ENCODE assay signal across 8 mouse cellular contexts in genomic region chr6:49073304-49074116, GRCm38 (mm10). TPM values are rescaled to one million over a fixed set of nuclear protein-coding genes. Genes with fewer than 3 reads are reported as not detected.
DNase-seq lines count a peak whose midpoint lies in the region; ATAC-seq lines count a peak whose summit lies in the region.

Malsu1 (plus strand) TSS chr6:49073795.

- ATAC-seq in heart, embryonic 13.5 days (ENCODE audit: extremely low read depth, insufficient number of reproducible peaks, low FRiP score, low TSS enrichment) = peak; percentile 91
- peak; percentile 94 for ATAC-seq in liver, embryonic 12.5 days
- ATAC-seq in stomach, embryonic 15.5 days (ENCODE audit: insufficient read depth, low FRiP score, low read depth) = peak; percentile 95

- H3K4me3 ChIP-seq in brown adipose tissue, adult 24 weeks (ENCODE audit: insufficient read depth, low read depth, low read length) = peak within 1 kb of the TSS; percentile 99
- H3K4me3 ChIP-seq in heart, embryonic 13.5 days = peak within 1 kb of the TSS; percentile 99
- peak within 1 kb of the TSS; percentile 94 for H3K4me3 ChIP-seq in liver, embryonic 12.5 days
- H3K4me3 ChIP-seq in stomach, embryonic 15.5 days (replicated peaks) = peak within 1 kb of the TSS; percentile 99

- H3K27me3 ChIP-seq in heart, embryonic 13.5 days (replicated peaks) = no peaks in the 10 kb centered on the region
- H3K27me3 ChIP-seq in liver, embryonic 12.5 days (replicated peaks) = no peaks in the 10 kb centered on the region
- H3K27me3 ChIP-seq in stomach, embryonic 15.5 days (replicated peaks) = no peaks in the 10 kb centered on the region

- under 1% methylated on average over 49 of the region's 49 CpGs for WGBS in heart, embryonic 13.5 days
- under 1% methylated on average over 49 of the region's 49 CpGs for WGBS in liver, embryonic 12.5 days (ENCODE audit: insufficient replicate concordance)
- WGBS in stomach, embryonic 15.5 days = under 1% methylated on average over 49 of the region's 49 CpGs

- DNase-seq in CD4-positive, CD25-positive, alpha-beta regulatory T cell, adult 2 months (ENCODE audit: low read depth, low spot score) = peak; percentile 94
- peak; percentile 39 for DNase-seq in fat pad, adult 2 months (ENCODE audit: extremely low read depth, low read depth, low spot score)
- peak; percentile 98 for DNase-seq in kidney, postnatal 10 days
- peak; percentile 87 to 89 for DNase-seq in natural killer cell, adult 2 months (ENCODE audit: low spot score in 2 of 2)

- peak within 1 kb of the TSS; percentile 75 for H3K27ac ChIP-seq in brown adipose tissue, adult 24 weeks (replicated peaks; ENCODE audit: low read depth, low read length)
- peak within 1 kb of the TSS; percentile 82 for H3K27ac ChIP-seq in heart, embryonic 13.5 days (replicated peaks)
- peak within 1 kb of the TSS; percentile 80 for H3K27ac ChIP-seq in liver, embryonic 12.5 days
- peak within 1 kb of the TSS; percentile 72 for H3K27ac ChIP-seq in stomach, embryonic 15.5 days

- no peaks in the 10 kb centered on the region for H3K4me1 ChIP-seq in brown adipose tissue, adult 24 weeks (ENCODE audit: control insufficient read depth, insufficient read depth, insufficient read length, low read length)
- H3K4me1 ChIP-seq in heart, embryonic 13.5 days = peaks cover 14% of the 10 kb centered on the region
- peaks cover 24% of the 10 kb centered on the region for H3K4me1 ChIP-seq in liver, embryonic 12.5 days
- H3K4me1 ChIP-seq in stomach, embryonic 15.5 days = peaks cover 6% of the 10 kb centered on the region; the same call in 1 of the 2 replicates

- no peaks in the 10 kb centered on the region for H3K36me3 ChIP-seq in heart, embryonic 13.5 days
- peaks cover 16% of the 10 kb centered on the region for H3K36me3 ChIP-seq in liver, embryonic 12.5 days
- H3K36me3 ChIP-seq in stomach, embryonic 15.5 days = no peaks in the 10 kb centered on the region

- peak within 1 kb of the TSS; percentile 88 for H3K4me2 ChIP-seq in heart, embryonic 13.5 days
- peak within 1 kb of the TSS; percentile 81 for H3K4me2 ChIP-seq in liver, embryonic 12.5 days
- H3K4me2 ChIP-seq in stomach, embryonic 15.5 days = peak within 1 kb of the TSS; percentile 63

- peak within 1 kb of the TSS; percentile 97 for H3K9ac ChIP-seq in heart, embryonic 13.5 days
- H3K9ac ChIP-seq in liver, embryonic 12.5 days = peak within 1 kb of the TSS; percentile 94
- H3K9ac ChIP-seq in stomach, embryonic 15.5 days = peak within 1 kb of the TSS; percentile 99

- no peaks in the 10 kb centered on the region for H3K9me3 ChIP-seq in heart, embryonic 13.5 days
- no peaks in the 10 kb centered on the region for H3K9me3 ChIP-seq in liver, embryonic 12.5 days (replicated peaks)
- no peaks in the 10 kb centered on the region for H3K9me3 ChIP-seq in stomach, embryonic 15.5 days

RNA-seq across cellular contexts. Expression of gene Malsu1, which starts in this region (rescaled TPM):
- 89.5 and 97.9 TPM in 2 replicates for polyA plus RNA-seq in brown adipose tissue, adult 24 weeks (2012; ENCODE audit: insufficient read depth, insufficient read length, missing spikeins)
- polyA plus RNA-seq in heart, embryonic 13.5 days (2015; fragmentation: Nextera tagmentation; extraction: Ambion mirVana) = 49.6 and 59.8 TPM in 2 replicates
- polyA plus RNA-seq in liver, embryonic 12.5 days (2016; fragmentation: Nextera tagmentation; extraction: Ambion mirVana) = 47.9 and 52.9 TPM in 2 replicates
- polyA plus RNA-seq in stomach, embryonic 15.5 days (2015; fragmentation: Nextera tagmentation; extraction: Ambion mirVana) = 69.0 and 76.9 TPM in 2 replicates

Comparison
In these comparisons a context has a peak if more than half of its experiments do, and no peak if none do; other contexts are left out.
1. Peak in every context shown above with its lines: DNase-seq, ATAC-seq, H3K4me3 ChIP-seq and H3K27ac ChIP-seq.
2. DNase-seq: peak in every context shown above with its lines; median percentile 98 in kidney, postnatal 10 days; 94 in CD4-positive, CD25-positive, alpha-beta regulatory T cell, adult 2 months; 88 in natural killer cell, adult 2 months; 39 in fat pad, adult 2 months.